Mouse (Mus musculus) midbrain, embryonic 14.5 days (tissue): ENCODE results near the gene Myo5c. TPM values are rescaled to one million over a fixed set of nuclear protein-coding genes. Genes with fewer than 3 reads are reported as not detected.
"Not testable (repeated sequence)": the region's sequence is repeated elsewhere in the genome, so short reads cannot be mapped to it uniquely, and the experiment has no call there.

Experiments used
- ATAC-seq: fragments of 200-750 bp; cut with Nextera tagmentation; 2 replicates; pipeline ENCODE4 v1.8.0; 2017; ENCODE audit warnings: moderate number of reproducible peaks, moderate library complexity; ENCODE audit not compliant: low FRiP score, low TSS enrichment
- DNase-seq: peaks from one replicate; pipeline ENCODE4 v3.0.0-alpha.2; 2015
- H3K27ac ChIP-seq: fragments of 300-500 bp; sonication (generic); replicated peaks from 2 replicates; pipeline ENCODE4 v1.5.1; 2014; ENCODE audit warnings: mild to moderate bottlenecking, low read depth, low read length, moderate library complexity
- H3K27me3 ChIP-seq: fragments of 300-500 bp; sonication (generic); 2 replicates; pipeline ENCODE4 v1.6.1; 2014; ENCODE audit warnings: low read length, control low read depth, mixed read lengths; ENCODE audit not compliant: control insufficient read depth, insufficient read depth
- H3K36me3 ChIP-seq: fragments of 300-500 bp; sonication (generic); 2 replicates; pipeline ENCODE4 v1.6.1; 2014; ENCODE audit warnings: low read length, control low read depth; ENCODE audit not compliant: control insufficient read depth, insufficient read depth
- H3K4me1 ChIP-seq: fragments of 300-500 bp; sonication (generic); 2 replicates; pipeline ENCODE4 v1.6.1; 2014; ENCODE audit warnings: mild to moderate bottlenecking, antibody characterized with exemption, low read length, control low read depth; ENCODE audit not compliant: control insufficient read depth, insufficient read depth
- H3K4me2 ChIP-seq: fragments of 300-500 bp; sonication (generic); 2 replicates; pipeline ENCODE4 v1.6.1; 2014; ENCODE audit warnings: mild to moderate bottlenecking, low read length, moderate library complexity
- H3K4me3 ChIP-seq: fragments of 300-500 bp; sonication (generic); replicated peaks from 2 replicates; pipeline ENCODE4 v1.5.1; 2014; ENCODE audit warnings: low read depth, low read length
- H3K9ac ChIP-seq: fragments of 300-500 bp; sonication (generic); replicated peaks from 2 replicates; pipeline ENCODE4 v1.6.1; 2014; ENCODE audit warnings: mild to moderate bottlenecking, low read length, moderate library complexity
- H3K9me3 ChIP-seq: fragments of 300-500 bp; sonication (generic); 2 replicates; pipeline ENCODE4 v1.6.1; 2016; ENCODE audit warnings: low read length, control low read depth, mixed read lengths; ENCODE audit not compliant: control insufficient read depth
- WGBS: fragments of 180-500 bp; shearing (Covaris S2); extraction: QIAGEN DNeasy Blood & Tissue Kit; methylation state at CpG from one replicate; pipeline ENCODE4 v1.1.7; 2014; 5-methylcytosine and 5-hydroxymethylcytosine counted together
- polyA plus RNA-seq: library from polyadenylated mRNA; unstranded; fragments of >200 nt; fragmentation: Nextera tagmentation; extraction: Ambion mirVana; gene quantifications from 2 replicates; pipeline ENCODE4 v1.2.1, GENCODE M21; 2014

Myo5c gene
- polyA plus RNA-seq, 1 experiment from 2014 or later = 0.64 TPM

- DNase-seq (no peak), ATAC-seq (no peak)
- H3K27me3 ChIP-seq = no peaks in the 10 kb centered on the region
- no peak overlapping the region for H3K9ac ChIP-seq
- peaks cover 6% of the 10 kb centered on the region for H3K4me1 ChIP-seq
- H3K36me3 ChIP-seq = no peaks in the 10 kb centered on the region
- H3K9me3 ChIP-seq = no peaks in the 10 kb centered on the region
- no peak overlapping the region for H3K4me2 ChIP-seq
- H3K4me3 ChIP-seq = no peak overlapping the region
- no peak overlapping the region for H3K27ac ChIP-seq
Measured at GRCm38 (mm10) chr9:75248874-75249273, 17.1 kb downstream of the Myo5c start.

GRCm38 (mm10) chr9:75253158-75253557 lies 21.3 kb downstream of the Myo5c start:
- not testable (repeated sequence) for H3K36me3 ChIP-seq, H3K9ac ChIP-seq, H3K4me2 ChIP-seq, H3K4me3 ChIP-seq, H3K9me3 ChIP-seq, DNase-seq, ATAC-seq, H3K27me3 ChIP-seq
- Histone ChIP-seq H3K27ac (0 out of 2 replicates have a peak overlapping the region, but pooled peaks have one; percentile 1), H3K4me1 (peaks cover 21% of the 10 kb centered on the region)
- WGBS = 88% methylated on average over 6 of the region's 6 CpGs

- Histone ChIP-seq H3K9me3 (no peaks in the 10 kb centered on the region), H3K36me3 (no peaks in the 10 kb centered on the region), H3K9ac (no peak overlapping the region), H3K27ac (peak overlapping the region; percentile 91), H3K4me1 (peaks cover 21% of the 10 kb centered on the region), H3K4me2 (no peak overlapping the region), H3K27me3 (no peaks in the 10 kb centered on the region), H3K4me3 (no peak overlapping the region)
- DNase-seq (peak; percentile 6), ATAC-seq (no peak)
- 49% methylated on average over 3 of the region's 3 CpGs for WGBS
Measured at GRCm38 (mm10) chr9:75253766-75254165, 21.9 kb downstream of the Myo5c start.

GRCm38 (mm10) chr9:75254196-75254955 lies 22.6 kb downstream of the Myo5c start:
- H3K9me3 ChIP-seq = no peaks in the 10 kb centered on the region
- H3K36me3 ChIP-seq = no peaks in the 10 kb centered on the region
- ATAC-seq (peak; percentile 89), DNase-seq (peak; percentile 89)
- H3K27ac ChIP-seq = peak overlapping the region; percentile 91
- H3K27me3 ChIP-seq = no peaks in the 10 kb centered on the region
- peaks cover 21% of the 10 kb centered on the region for H3K4me1 ChIP-seq
- H3K4me2 ChIP-seq = peak overlapping the region; percentile 22; the same call in 1 of the 2 replicates
- no peak overlapping the region for H3K4me3 ChIP-seq
- WGBS = 46% methylated on average over 13 of the region's 13 CpGs
- no peak overlapping the region; the same call in 1 of the 2 replicates for H3K9ac ChIP-seq

- Histone ChIP-seq H3K27me3 (no peaks in the 10 kb centered on the region), H3K4me2 (no peak overlapping the region), H3K27ac (peak overlapping the region; percentile 91), H3K4me1 (peaks cover 27% of the 10 kb centered on the region), H3K9me3 (no peaks in the 10 kb centered on the region), H3K36me3 (no peaks in the 10 kb centered on the region), H3K9ac (no peak overlapping the region), H3K4me3 (no peak overlapping the region)
- ATAC-seq (no peak), DNase-seq (no peak)
- 90% methylated on average over 14 of the region's 14 CpGs for WGBS
Measured at GRCm38 (mm10) chr9:75255820-75256545, 24.2 kb downstream of the Myo5c start.

- no peak overlapping the region for H3K27ac ChIP-seq
- no peaks in the 10 kb centered on the region for H3K36me3 ChIP-seq
- ATAC-seq (no peak), DNase-seq (no peak)
- no peak overlapping the region for H3K4me3 ChIP-seq
- H3K4me2 ChIP-seq = no peak overlapping the region
- 63% methylated on average over 4 of the region's 4 CpGs for WGBS
- H3K4me1 ChIP-seq = peaks cover 39% of the 10 kb centered on the region
- H3K27me3 ChIP-seq = no peaks in the 10 kb centered on the region
- H3K9me3 ChIP-seq = no peaks in the 10 kb centered on the region
- H3K9ac ChIP-seq = no peak overlapping the region
Measured at GRCm38 (mm10) chr9:75258792-75259191, 27.0 kb downstream of the Myo5c start.

- Histone ChIP-seq H3K9me3 (no peaks in the 10 kb centered on the region), H3K4me3 (no peak overlapping the region), H3K27me3 (no peaks in the 10 kb centered on the region), H3K36me3 (no peaks in the 10 kb centered on the region), H3K4me1 (peaks cover 30% of the 10 kb centered on the region), H3K9ac (no peak overlapping the region), H3K27ac (no peak overlapping the region), H3K4me2 (no peak overlapping the region)
- 93% methylated on average over 4 of the region's 4 CpGs for WGBS
- no peak for DNase-seq
- ATAC-seq = no peak
Measured at GRCm38 (mm10) chr9:75259656-75260055, 27.8 kb downstream of the Myo5c start.

GRCm38 (mm10) chr9:75261332-75261872 lies 29.6 kb downstream of the Myo5c start:
- DNase-seq (peak; percentile 83), ATAC-seq (peak; percentile 90)
- 1% methylated on average over 8 of the region's 8 CpGs for WGBS
- Histone ChIP-seq H3K4me1 (peaks cover 21% of the 10 kb centered on the region), H3K27me3 (no peaks in the 10 kb centered on the region), H3K9me3 (no peaks in the 10 kb centered on the region), H3K9ac (peak overlapping the region; percentile 14; the same call in 1 of the 2 replicates), H3K27ac (peak overlapping the region; percentile 78), H3K4me3 (no peak overlapping the region), H3K36me3 (no peaks in the 10 kb centered on the region), H3K4me2 (peak overlapping the region; percentile 20; the same call in 1 of the 2 replicates)
